Mouse (Mus musculus) kidney, postnatal 4 days (tissue): ENCODE results near the gene Psmd11.

Experiments
- DNase-seq, 2 experiments: peaks; one replicate each; pipeline ENCODE4 v3.0.0; 2021; ENCODE audit warnings: mixed read lengths in 2 of 2

Psmd11 gene

DNA sequence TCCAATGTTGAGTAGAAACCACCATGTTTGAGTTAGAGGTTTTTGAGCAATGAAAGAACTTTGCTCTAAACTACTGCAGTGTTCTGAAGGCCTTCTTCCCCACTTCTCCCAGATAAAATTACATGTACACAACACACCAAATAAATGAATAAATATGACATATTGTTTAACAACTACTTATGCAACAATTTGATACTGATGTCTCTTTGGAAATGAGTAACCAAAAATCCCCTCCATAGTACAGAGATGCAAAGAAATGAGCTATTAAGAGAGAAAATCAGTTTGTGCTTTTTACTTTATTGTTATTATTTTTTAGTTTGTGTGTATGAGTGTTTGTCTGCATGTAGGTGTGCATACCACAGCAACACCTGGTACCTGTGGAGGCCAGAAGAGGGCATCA lies 78.1 kb downstream of the Psmd11 start:
- DNase-seq, result no peak

DNA sequence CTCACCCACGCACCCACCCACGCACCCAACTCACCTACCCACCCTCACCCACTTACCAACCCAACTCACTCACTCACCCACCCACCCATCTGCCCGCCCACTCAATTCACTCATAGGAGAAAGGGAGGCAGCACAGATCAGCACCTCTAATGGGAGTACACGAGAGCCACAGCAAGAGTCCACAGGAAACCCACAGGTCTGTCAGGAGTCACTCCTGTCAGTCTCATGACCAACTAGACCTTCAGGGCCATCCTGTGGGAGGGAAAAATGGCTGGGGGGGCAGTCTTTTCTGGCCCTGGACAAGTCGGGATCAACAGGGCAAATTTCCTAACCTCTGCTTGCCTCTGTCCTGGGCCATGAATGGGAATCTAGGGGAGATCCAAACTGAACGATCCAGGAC lies 79.4 kb downstream of the Psmd11 start:
- DNase-seq, result no peak

DNA sequence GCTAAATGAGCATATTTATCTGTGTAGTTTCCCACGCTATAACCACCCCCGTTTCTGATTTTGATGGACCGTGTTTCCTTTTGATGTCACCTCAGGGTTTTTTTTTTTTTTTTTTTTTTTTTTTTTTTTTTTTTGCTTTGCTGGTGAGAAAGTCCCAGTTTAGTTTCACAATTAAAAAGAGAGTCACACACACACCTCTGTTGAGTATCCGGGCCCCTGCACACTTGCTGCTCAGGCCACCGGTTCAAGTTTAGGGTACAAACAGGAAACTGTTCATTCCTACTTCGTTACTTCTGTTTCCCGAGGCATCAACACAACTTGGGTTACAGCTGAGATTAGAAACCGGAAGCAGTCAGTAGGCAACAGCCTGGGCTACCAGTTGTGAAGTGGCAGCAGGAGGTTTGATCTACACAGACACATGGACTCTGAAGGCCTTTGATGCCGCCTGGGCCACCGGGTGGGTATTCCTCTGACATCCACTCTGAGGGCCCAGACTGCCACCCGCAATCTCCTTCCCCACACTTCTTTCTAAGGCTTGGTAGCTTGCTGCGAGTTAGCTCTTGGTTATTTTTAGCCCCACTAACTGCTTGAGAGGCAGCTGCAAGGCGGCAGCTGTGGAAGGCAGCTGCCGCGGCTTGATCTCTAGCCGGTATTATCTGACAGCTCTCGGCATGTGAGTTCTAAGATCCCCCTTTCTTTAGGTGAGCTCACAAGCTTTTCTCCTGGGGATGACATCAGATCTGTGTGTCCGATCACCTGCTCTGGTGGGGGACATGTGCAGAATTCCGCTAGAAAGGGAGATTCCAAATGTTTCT lies 80.2 kb downstream of the Psmd11 start:
- no peak for DNase-seq

DNA sequence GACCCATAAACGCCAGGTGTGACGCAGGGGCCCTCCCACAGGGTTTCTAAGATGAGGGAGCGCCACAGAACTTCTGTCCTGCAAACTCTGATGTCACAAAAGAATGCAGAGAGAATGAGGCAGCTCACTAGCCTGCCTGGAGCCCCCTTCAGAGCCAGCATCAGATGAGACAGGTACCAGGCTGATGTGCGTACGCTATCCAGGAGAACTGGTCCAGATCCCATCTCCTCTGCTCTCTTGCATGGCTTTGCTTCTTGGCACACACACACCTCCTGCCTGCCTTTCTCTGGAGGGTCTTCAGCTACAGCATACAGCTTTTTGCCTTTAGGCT lies 80.7 kb downstream of the Psmd11 start:
- DNase-seq, result no peak

DNA sequence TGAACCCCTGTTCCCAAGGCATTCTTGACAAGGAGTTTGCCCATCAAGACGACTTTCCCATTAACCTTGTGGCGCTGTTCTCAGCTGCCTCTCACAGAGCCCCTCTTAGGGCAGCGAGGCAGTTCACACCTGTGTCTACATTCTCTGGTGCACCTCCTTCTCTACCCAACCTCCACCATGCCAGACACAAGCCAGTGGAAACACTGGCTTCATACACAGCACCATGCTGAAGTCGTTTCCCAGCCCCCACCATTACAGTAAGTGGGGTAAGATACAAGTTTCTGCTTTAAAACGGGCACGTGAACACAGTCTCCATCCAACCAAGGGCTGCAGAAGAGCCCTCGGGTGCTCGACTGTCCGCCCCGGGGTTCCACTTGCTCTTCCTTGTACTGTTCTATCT lies 81.7 kb downstream of the Psmd11 start:
- DNase-seq, result no peak

DNA sequence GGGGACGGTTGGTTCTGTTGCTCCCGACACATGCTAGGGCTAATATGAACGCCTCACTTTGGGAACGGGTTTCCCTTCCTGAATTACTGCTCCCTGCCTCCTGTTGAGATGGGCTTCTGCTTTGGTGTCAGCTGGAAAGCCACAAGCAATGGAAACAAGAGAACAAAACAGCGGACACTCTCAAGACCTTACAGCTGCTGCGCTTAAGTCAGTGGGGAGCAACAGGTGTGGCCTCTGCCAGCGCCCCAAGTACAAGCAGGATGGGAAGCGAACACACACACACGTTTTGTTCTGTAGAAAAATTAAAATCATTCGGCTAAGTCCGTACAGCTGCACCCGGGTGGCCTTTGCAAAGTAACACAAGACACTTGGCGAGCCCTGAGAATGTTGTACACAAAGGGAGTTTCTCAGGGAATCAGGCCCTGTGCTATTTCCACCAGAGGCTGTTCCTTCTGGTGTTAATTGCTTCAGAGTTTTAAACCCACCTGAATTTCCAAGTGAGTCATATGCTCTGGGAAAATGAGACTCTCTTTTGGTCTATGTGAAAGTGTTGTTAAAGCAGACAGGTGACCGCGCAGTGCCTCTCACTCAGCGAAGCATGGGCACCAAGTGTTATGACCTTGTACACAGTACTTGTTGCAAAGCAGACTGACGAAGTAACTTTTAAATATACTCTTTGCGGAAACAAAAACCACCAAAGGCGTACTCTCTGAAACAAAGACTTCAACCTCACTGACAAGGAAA lies 84.1 kb downstream of the Psmd11 start:
- no peak for DNase-seq

DNA sequence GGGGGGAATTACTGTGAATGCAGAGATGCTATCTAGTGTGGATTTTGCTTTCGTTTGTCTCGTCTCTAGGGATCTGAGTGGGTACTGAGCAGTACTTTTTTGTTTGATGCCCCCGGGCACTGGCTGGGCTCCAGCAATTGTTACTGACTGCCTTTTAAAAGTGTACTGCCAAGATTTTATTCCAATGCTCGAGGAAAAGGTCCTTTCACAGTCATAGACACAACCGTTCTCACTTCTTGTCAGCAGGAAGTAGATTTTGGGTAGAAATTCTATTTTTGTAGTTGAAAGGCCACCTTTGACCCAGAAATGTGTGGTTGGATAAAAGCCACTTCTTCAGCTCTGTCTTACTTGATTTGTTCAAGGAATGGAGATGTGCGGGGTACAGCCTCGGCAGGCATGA lies 85.4 kb downstream of the Psmd11 start:
- DNase-seq, result peak in 1 of 2 experiments; percentile 14

DNA sequence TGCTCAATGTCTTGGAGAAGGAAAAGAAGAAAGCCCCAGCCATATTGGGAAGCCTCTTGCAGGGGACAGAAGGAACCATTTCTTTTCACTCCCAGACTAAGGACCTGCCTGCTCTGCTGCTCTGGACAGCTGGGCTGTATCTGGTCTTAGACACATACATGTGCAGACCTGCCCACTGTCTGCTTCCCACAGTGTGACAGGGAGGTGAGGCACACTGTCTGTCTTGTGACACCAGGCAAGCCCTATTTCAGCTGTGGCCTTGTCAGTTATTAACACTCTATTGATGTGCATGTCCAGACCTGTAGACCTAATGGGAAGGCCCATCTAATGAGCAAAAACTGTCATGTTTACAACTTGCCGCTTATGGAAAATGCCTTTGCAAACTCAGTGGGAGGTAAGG lies 86.9 kb downstream of the Psmd11 start:
- no peak for DNase-seq

DNA sequence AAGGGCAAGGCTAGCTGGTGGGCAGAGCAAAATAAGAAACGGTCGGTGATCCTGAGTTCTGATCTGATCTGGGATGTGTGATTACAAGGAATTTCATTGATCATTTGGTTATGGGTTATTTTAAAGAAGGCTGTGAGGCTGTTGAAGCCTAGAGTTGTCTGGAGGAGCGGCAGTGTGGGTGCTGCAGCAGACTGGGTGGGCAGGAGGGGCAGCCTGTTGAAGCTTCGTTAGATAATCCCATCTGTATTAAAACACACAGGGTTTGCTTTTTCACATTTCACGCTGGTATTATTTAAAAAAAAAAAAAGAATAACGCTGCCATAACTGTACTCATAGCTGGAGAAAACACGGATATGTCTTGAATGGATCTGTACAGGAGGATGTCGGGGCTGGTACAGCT lies 87.5 kb downstream of the Psmd11 start:
- DNase-seq, result no peak

DNA sequence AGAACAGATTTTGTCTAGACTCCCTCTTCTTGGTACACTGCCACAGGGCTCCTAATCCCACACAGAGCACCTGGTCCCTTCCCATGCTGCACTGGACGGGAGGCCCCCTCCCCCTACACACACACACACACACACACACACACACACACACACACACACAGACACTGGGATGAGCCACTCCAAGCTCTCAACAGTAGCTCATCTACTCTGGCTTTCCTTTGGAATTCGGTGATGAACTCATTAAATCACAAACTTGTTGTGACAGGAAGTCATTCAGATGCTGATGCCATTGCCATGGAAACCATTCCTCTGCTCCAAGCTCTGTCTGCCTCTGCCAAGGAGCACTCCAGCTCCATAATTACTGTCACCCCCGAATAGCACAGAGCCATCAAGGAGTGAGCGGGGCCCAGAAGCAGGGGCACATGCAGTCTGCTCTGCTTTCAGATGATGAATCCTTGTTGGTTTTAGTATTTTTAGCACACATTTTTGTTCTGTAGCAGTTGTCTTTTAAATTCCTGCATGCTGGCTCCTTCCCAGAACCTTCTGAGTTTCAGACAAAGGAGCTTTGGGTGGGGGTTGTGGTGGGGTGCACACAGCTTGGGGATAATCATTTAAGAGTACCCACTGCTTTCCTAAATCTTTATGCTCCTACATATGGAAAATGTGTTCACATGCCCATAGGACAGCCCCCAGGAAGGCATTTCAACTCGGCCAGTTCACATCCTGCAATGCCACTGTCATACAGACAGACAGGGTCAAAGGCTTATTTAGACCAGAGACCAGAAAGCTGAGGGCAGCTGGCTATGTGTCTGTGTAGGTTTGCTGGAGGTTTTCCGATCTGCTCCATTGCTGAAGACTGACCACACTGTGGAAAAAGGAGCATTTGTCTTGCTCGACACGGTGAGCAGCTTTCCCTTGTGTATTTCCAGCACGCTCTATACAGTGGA lies 90.3 kb downstream of the Psmd11 start:
- DNase-seq, result peak in 1 of 2 experiments; percentile 22

DNA sequence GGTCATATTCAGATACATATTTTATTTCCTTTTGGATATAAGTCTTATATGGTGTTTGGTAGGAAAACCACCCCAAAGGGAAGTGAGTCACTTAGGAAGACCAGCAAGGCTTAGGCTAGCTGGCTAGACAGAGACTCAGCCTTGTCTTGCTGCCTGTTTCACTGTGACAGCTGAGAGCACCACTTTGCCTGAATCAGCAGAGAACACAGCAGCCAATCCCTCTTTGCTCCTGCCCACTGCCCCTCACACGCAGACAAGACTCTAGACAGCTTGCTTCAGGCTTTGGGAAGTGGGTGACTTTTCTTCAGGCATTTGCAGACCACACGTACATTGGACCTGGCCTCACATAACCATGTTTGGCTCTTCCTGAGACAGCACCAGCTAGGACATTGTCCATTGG lies 92.7 kb downstream of the Psmd11 start:
- DNase-seq, result no peak
